Mouse (Mus musculus) monocyte, adult 5-6 weeks (primary cell): ENCODE data around the gene Ergic1. TPM values are rescaled to one million over a fixed set of nuclear protein-coding genes. Genes with fewer than 3 reads are reported as not detected.
A peak's percentile ranks its signal among the peaks of the same experiment; 100 is the strongest.

Experiments used
- ATAC-seq: fragments of 153-309, 156-312 bp; replicated peaks from 2 replicates; pipeline ENCODE4 v1.8.0; 2017; ENCODE audit warnings: mild to moderate bottlenecking; ENCODE audit not compliant: low TSS enrichment, insufficient number of reproducible peaks, severe bottlenecking, poor library complexity, low FRiP score
- total RNA-seq: library from RNA; stranded (forward); fragments of 200-1000, 200-491, 200-594 nt; gene quantifications from 3 replicates; pipeline ENCODE4 v1.2.3, GENCODE M21; 2017

The Ergic1 gene
- total RNA-seq = 16.0 to 20.2 TPM (median 17.6 TPM) in 3 replicates

- ATAC-seq = peak; percentile 90
Observed at GRCm38 (mm10) chr17:26561290-26561640, at the start of gene Ergic1. Ergic1 (plus strand) TSS chr17:26561489.

GRCm38 (mm10) chr17:26511816-26512774 is 49.2 kb upstream of the Ergic1 start:
- ATAC-seq = peak; percentile 24

- no peak for ATAC-seq
Observed at GRCm38 (mm10) chr17:26512961-26513360, 48.3 kb upstream of the Ergic1 start.

GRCm38 (mm10) chr17:26513459-26514290 is 47.6 kb upstream of the Ergic1 start:
- ATAC-seq = no peak

GRCm38 (mm10) chr17:26514581-26515030 is 46.7 kb upstream of the Ergic1 start:
- peak; percentile 55 for ATAC-seq

- ATAC-seq = no peak
Observed at GRCm38 (mm10) chr17:26515675-26516074, 45.6 kb upstream of the Ergic1 start.

- ATAC-seq = no peak
Observed at GRCm38 (mm10) chr17:26518306-26518705, 43.0 kb upstream of the Ergic1 start.

- no peak for ATAC-seq
Observed at GRCm38 (mm10) chr17:26522711-26523110, 38.6 kb upstream of the Ergic1 start.

- ATAC-seq = no peak
Observed at GRCm38 (mm10) chr17:26524316-26524715, 37.0 kb upstream of the Ergic1 start.

GRCm38 (mm10) chr17:26524801-26525200 is 36.5 kb upstream of the Ergic1 start:
- no peak for ATAC-seq

GRCm38 (mm10) chr17:26525316-26525715 is 36.0 kb upstream of the Ergic1 start:
- ATAC-seq = no peak

- no peak for ATAC-seq
Observed at GRCm38 (mm10) chr17:26527291-26527690, 34.0 kb upstream of the Ergic1 start.

GRCm38 (mm10) chr17:26528751-26529150 is 32.5 kb upstream of the Ergic1 start:
- no peak for ATAC-seq

- ATAC-seq = no peak
Observed at GRCm38 (mm10) chr17:26529791-26530241, 31.5 kb upstream of the Ergic1 start.

GRCm38 (mm10) chr17:26530590-26531081 is 30.7 kb upstream of the Ergic1 start:
- ATAC-seq = no peak

GRCm38 (mm10) chr17:26531395-26532027 is 29.8 kb upstream of the Ergic1 start:
- peak; percentile 30 for ATAC-seq

GRCm38 (mm10) chr17:26532476-26533045 is 28.7 kb upstream of the Ergic1 start:
- peak; percentile 45 for ATAC-seq

- ATAC-seq = peak; percentile 32
Observed at GRCm38 (mm10) chr17:26533871-26534372, 27.4 kb upstream of the Ergic1 start.
